Mouse (Mus musculus) heart, embryonic 12.5 days (tissue): ENCODE measurements around the gene Nom1. TPM values are rescaled to one million over a fixed set of nuclear protein-coding genes. Genes with fewer than 3 reads are reported as not detected.
"Not testable (repeated sequence)": the region's sequence is repeated elsewhere in the genome, so short reads cannot be mapped to it uniquely, and the experiment has no call there.

Experiments
- ATAC-seq: fragments of 200-750 bp; cut with Nextera tagmentation; 2 replicates; pipeline ENCODE4 v1.8.0; 2017; ENCODE audit warnings: moderate TSS enrichment, moderate library complexity; ENCODE audit not compliant: insufficient number of reproducible peaks, low FRiP score
- H3K27ac ChIP-seq: fragments of 300-500 bp; sonication (generic); 2 replicates; pipeline ENCODE4 v1.5.1; 2016; ENCODE audit warnings: mild to moderate bottlenecking, moderate library complexity; ENCODE audit not compliant: poor library complexity, severe bottlenecking
- H3K27me3 ChIP-seq: fragments of 300-500 bp; sonication (generic); replicated peaks from 2 replicates; pipeline ENCODE4 v1.6.1; 2016; ENCODE audit warnings: mild to moderate bottlenecking, moderate library complexity
- H3K36me3 ChIP-seq: fragments of 300-500 bp; sonication (generic); 2 replicates; pipeline ENCODE4 v1.6.1; 2016; ENCODE audit warnings: mild to moderate bottlenecking, moderate library complexity
- H3K4me1 ChIP-seq: fragments of 300-500 bp; sonication (generic); replicated peaks from 2 replicates; pipeline ENCODE4 v1.6.1; 2016; ENCODE audit warnings: mild to moderate bottlenecking
- H3K4me2 ChIP-seq: fragments of 300-500 bp; sonication (generic); 2 replicates; pipeline ENCODE4 v1.6.1; 2016; ENCODE audit warnings: mild to moderate bottlenecking, moderate library complexity
- H3K4me3 ChIP-seq: fragments of 300-500 bp; sonication (generic); 2 replicates; pipeline ENCODE4 v1.5.1; 2016; ENCODE audit warnings: mild to moderate bottlenecking
- H3K9ac ChIP-seq: fragments of 300-500 bp; sonication (generic); 2 replicates; pipeline ENCODE4 v1.6.1; 2016; ENCODE audit warnings: mild to moderate bottlenecking, moderate library complexity
- H3K9me3 ChIP-seq: fragments of 300-500 bp; sonication (generic); replicated peaks from 2 replicates; pipeline ENCODE4 v1.6.1; 2016; ENCODE audit warnings: mild to moderate bottlenecking, moderate library complexity
- WGBS: fragments of 180-500 bp; shearing (Covaris S2); methylation state at CpG from one replicate; pipeline ENCODE4 v1.1.7; 2016; 5-methylcytosine and 5-hydroxymethylcytosine counted together
- polyA plus RNA-seq: library from polyadenylated mRNA; unstranded; fragments of >200 nt; fragmentation: Nextera tagmentation; extraction: Ambion mirVana; gene quantifications from 2 replicates; pipeline ENCODE4 v1.2.1, GENCODE M21; 2016

Nom1 gene
- polyA plus RNA-seq = 19.0 and 23.6 TPM in 2 replicates

DNA sequence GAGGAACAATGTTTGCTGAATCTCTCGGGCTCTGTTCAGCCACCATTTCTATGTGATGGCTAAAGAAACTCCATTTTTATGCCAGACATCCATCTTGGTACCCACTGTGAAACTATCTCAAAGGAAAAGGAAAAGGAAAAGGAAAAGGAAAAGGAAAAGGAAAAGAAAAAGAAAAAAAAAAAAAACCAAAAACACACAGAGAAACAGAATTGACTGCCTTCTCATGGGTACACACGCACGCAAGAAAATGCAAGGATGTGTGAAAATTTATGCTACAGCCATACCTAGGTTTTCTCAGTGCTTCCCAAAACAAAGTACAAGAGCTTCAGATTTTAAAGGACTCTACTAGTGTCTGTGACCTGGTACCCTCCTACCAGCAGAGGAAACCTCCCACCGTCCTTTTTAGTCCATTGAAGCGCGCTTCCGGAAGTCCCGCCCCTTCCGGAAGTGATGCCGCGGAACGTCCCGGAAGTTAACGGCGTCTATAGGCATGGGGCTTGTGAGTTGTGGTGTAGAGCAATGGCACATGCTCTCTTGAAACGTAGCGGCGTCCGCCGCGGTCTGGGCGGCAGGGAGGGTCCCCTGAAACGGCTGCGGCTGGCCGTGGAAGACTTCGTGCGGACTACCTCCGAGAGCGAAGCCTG, at the start of gene Nom1:
TSS of gene Nom1 (plus strand) at position 437 of the 644 bp plus-strand sequence.
- peak within 1 kb of the TSS; percentile 97 for H3K4me3 ChIP-seq
- peak within 1 kb of the TSS; percentile 88 for H3K9ac ChIP-seq
- H3K4me2 ChIP-seq = peak within 1 kb of the TSS; percentile 91
- 5% methylated on average over 29 of the region's 29 CpGs for WGBS
- peak; percentile 93 for ATAC-seq
- H3K27me3 ChIP-seq = peaks cover 10% of the 10 kb centered on the region
- peaks cover 34% of the 10 kb centered on the region for H3K36me3 ChIP-seq
- peak within 1 kb of the TSS; percentile 53 for H3K27ac ChIP-seq
- H3K9me3 ChIP-seq = no peaks in the 10 kb centered on the region
- peaks cover 19% of the 10 kb centered on the region for H3K4me1 ChIP-seq

DNA sequence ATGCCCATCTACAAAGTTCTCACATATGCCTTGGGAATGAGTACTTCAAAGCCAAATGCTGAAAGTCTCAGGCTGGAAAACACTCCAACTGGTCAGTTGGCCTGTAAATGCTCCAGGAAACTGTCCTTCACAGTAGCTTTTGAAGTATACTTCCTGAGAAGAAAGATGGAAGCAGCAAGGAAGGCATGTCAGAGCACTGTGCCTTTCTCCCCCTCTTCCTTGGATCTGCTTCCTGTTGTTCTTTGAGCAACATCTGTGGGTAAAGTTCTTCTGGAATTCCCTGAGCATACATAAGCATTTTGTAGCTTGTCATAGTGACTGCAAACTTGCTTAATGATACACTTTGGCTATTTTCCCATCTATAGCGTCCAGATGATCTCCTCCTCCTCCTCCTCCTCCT, 46.9 kb upstream of the Nom1 start:
- peaks cover 3% of the 10 kb centered on the region; the same call in 1 of the 2 replicates for H3K27me3 ChIP-seq
- H3K36me3 ChIP-seq = no peaks in the 10 kb centered on the region
- H3K9me3 ChIP-seq = no peaks in the 10 kb centered on the region
- peak overlapping the region; percentile 36 for H3K27ac ChIP-seq
- H3K9ac ChIP-seq = no peak overlapping the region
- no peaks in the 10 kb centered on the region for H3K4me1 ChIP-seq
- no peak for ATAC-seq
- H3K4me2 ChIP-seq = no peak overlapping the region
- WGBS = 24% methylated on average over 1 of the region's 1 CpGs
- H3K4me3 ChIP-seq = no peak overlapping the region

DNA sequence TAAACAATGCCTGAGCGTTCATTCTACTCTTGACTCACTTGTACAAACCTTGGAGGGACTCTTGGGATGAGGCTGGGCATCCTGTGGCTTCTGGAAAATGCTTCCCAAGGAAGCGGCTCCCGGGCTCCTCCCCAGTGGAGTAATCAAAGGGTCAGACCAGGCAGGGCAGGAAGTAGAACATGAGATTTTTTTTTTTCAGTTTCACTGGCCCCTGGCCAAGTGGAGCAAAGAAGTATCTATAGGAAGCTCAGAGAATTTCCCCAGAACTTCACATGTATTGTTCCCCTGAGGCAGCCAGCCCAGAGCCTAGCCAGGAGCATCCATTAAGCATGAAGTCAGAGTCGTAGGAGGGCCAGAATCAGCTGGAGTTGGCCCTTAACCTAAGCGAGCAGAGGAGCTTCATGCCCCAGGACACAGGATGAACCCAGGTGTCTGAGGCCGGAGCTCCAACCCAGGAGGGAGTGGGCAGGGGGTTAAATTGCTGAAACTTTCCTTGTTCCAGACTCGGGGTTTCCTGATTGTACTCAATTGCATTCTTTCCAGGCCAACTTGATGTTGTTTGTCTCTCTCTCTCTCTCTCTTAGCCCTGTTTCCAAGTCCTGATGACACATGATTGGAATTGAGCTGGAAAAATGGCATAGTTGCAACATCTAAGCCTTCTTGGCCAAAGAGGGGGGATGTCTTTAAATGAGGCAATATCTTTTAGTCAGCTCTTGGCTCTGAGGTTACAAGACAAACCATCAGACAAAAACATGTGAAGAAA, 46.1 kb upstream of the Nom1 start:
- H3K4me3 ChIP-seq = no peak overlapping the region
- H3K4me2 ChIP-seq = no peak overlapping the region
- ATAC-seq = peak; percentile 78
- WGBS = 32% methylated on average over 7 of the region's 7 CpGs
- H3K9ac ChIP-seq = no peak overlapping the region
- peaks cover 3% of the 10 kb centered on the region; the same call in 1 of the 2 replicates for H3K27me3 ChIP-seq
- peak overlapping the region; percentile 45; the same call in 1 of the 2 replicates for H3K27ac ChIP-seq
- no peaks in the 10 kb centered on the region for H3K9me3 ChIP-seq
- no peaks in the 10 kb centered on the region for H3K36me3 ChIP-seq
- no peaks in the 10 kb centered on the region for H3K4me1 ChIP-seq

DNA sequence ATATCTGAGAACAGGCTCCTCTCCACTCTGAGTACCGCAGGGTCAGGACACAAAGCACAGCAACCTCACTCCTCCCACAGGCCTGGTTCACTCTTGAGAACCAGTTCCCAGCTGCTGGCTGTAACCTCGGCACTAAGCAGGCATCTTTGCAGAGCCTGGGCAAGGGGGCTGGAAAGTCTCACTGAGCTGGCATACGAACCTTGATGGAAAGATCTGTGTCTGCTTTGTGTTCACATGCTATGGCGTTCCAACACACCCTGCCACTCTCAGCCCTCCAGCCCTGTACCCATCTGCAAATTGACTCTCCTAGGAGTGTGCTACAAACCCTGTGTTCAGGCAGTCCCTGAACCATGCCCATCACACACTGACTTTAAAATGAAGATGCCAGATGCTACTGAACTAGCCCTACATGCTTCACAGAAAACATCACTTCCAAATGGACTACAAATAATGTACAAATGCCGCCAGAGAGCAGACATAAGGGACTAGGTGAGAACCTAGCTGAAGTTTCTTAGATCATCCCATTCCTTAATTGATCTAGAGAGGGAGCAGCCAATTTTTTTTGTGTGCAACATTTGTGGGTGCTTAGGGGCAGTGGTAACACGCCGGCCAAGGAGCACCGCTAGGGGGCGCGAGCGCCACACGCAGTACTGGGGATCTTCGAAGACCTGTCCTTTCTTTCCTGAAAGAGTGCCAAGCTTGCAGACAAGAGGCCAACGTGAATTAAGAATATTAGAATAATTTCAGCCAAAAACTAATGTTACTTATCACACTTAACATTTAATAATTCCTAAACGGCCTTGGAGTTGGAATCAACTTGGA, 45.3 kb upstream of the Nom1 start:
- WGBS = 18% methylated on average over 15 of the region's 15 CpGs
- Histone ChIP-seq H3K27me3 (peaks cover 5% of the 10 kb centered on the region; the same call in 1 of the 2 replicates), H3K4me1 (no peaks in the 10 kb centered on the region), H3K4me2 (no peak overlapping the region), H3K9me3 (no peaks in the 10 kb centered on the region), H3K36me3 (no peaks in the 10 kb centered on the region), H3K4me3 (no peak overlapping the region), H3K27ac (0 out of 2 replicates have a peak overlapping the region, but pooled peaks have one; percentile 45), H3K9ac (no peak overlapping the region)
- ATAC-seq = 0 out of 2 replicates have a peak, but pooled peaks have one; percentile 41

DNA sequence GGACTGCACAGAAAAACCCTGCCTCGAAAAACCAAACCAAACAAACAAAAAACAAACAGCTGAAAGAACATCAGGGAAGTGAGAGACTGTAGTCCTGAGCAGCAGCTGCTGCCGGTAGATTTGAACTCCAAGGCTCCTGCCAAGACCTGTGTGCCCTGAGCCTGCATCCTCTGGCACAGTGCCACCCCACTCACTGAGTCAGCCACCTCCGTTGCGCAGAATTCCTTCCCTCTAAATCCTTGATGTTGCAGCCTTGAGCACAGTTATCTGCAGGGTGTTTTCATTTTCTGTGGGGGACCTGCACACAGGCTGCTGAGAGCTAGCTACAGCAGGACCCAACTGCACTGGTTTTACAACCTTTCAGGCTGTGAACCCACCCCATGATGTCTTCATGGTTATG, 36.0 kb upstream of the Nom1 start:
- Histone ChIP-seq H3K27ac (no peak overlapping the region), H3K36me3 (no peaks in the 10 kb centered on the region), H3K4me2 (no peak overlapping the region), H3K4me3 (no peak overlapping the region), H3K9ac (no peak overlapping the region), H3K4me1 (no peaks in the 10 kb centered on the region), H3K9me3 (peaks cover 9% of the 10 kb centered on the region), H3K27me3 (0 out of 2 replicates have a peak, but pooled peaks cover 2% of the 10 kb centered on the region)
- ATAC-seq = no peak
- WGBS = 58% methylated on average over 4 of the region's 4 CpGs

DNA sequence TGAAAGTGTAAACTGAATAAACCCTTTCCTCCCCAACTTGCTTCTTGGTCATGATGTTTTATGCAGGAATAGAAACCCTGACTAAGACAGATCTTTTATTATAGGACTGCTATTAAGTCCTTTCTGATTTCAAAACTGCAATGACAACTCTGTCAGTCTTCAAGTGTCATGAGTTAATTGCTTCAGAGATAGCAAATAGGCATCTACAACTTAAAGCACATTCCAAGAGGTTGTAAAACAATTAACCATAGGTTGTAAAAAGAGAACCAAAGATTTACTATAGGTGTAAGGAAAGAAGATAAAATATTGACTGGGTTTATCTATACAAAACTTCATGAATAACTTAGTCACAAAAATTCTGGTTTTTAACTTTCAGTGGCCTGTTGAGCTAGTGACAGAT, 23.6 kb upstream of the Nom1 start:
- Histone ChIP-seq H3K9me3 (no peaks in the 10 kb centered on the region), H3K9ac (no peak overlapping the region), H3K4me3 (no peak overlapping the region), H3K36me3 (no peaks in the 10 kb centered on the region), H3K4me1 (no peaks in the 10 kb centered on the region), H3K4me2 (no peak overlapping the region), H3K27ac (no peak overlapping the region), H3K27me3 (no peaks in the 10 kb centered on the region)
- ATAC-seq = no peak

DNA sequence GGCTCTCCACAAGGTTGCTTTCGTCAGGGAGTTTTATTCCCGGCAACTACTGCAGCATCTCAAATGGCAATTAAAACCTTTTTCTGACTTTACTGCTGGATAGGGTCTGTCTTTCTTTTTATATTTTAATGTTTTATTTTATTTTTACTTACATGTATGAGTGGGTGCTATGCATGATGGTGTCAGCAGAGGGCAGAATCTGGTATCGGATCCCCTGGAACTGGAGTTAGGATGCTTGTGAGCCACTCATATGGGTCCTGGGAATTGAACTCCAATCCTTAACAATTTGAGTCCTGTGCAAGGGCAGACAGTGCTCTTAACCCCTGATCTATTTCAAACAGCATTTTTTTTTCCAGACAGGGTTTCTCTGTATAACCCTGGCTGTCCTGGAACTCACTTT, 21.4 kb upstream of the Nom1 start:
- 78% methylated on average over 3 of the region's 3 CpGs for WGBS
- Histone ChIP-seq H3K4me2 (no peak overlapping the region), H3K4me1 (no peaks in the 10 kb centered on the region), H3K4me3 (no peak overlapping the region), H3K9ac (no peak overlapping the region), H3K27me3 (no peaks in the 10 kb centered on the region), H3K27ac (no peak overlapping the region), H3K9me3 (0 out of 2 replicates have a peak, but pooled peaks cover 3% of the 10 kb centered on the region), H3K36me3 (no peaks in the 10 kb centered on the region)
- ATAC-seq = no peak

DNA sequence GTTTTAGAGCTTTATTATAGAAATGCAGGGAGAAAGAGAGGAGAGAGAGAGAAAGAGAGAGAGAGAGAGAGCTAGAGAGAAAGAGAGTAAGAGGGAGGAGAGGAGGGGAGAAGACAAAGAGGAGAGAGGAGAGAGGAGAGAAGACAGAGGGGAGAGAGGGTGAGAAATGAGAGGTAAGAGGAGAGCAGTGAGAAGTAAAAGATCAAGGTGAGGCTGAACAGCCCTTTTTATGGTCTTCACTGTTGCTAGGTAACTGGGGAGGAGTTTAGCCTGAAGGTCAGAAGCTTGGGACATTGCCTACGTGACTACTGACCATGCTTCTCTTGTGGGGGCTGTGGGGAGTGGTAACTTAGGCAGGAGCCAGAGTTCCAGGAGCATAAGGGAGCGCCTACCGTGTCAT, 11.1 kb upstream of the Nom1 start:
- not testable (repeated sequence) for H3K4me1 ChIP-seq, H3K9ac ChIP-seq, ATAC-seq, H3K27ac ChIP-seq, H3K27me3 ChIP-seq, H3K9me3 ChIP-seq, H3K4me3 ChIP-seq, H3K4me2 ChIP-seq, H3K36me3 ChIP-seq
- 77% methylated on average over 3 of the region's 3 CpGs for WGBS

DNA sequence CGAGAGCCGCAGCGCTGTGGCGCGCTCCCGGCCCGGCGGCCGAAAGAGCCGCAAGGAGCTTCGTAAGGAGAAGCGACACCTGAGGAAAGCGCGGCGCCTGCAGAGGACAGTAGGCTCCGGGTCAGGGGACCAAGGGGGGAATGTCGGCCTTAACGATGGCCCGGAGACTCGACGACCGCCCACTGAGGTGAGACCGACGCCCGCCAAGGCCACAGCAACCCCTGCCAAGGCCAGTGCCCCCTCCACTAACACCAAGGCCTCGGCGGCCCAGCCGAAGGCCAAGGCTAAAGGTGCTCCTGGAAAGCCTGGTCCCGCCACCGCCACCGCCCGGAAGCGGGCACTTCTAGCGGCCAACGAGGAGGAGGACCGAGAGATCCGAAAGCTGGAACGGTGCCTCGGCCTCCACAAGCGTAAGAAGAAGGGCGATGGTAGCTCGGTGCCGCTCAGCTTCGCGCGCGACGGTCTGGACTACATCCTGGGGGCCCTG, 451 bp downstream of the Nom1 start:
- H3K36me3 ChIP-seq = peaks cover 40% of the 10 kb centered on the region
- WGBS = under 1% methylated on average over 48 of the region's 48 CpGs
- H3K27ac ChIP-seq = peak overlapping the region; percentile 53
- H3K4me2 ChIP-seq = peak overlapping the region; percentile 91
- peak overlapping the region; percentile 97 for H3K4me3 ChIP-seq
- ATAC-seq = peak; percentile 67
- no peaks in the 10 kb centered on the region for H3K9me3 ChIP-seq
- peaks cover 19% of the 10 kb centered on the region for H3K4me1 ChIP-seq
- peak overlapping the region; percentile 88 for H3K9ac ChIP-seq
- H3K27me3 ChIP-seq = peaks cover 10% of the 10 kb centered on the region

DNA sequence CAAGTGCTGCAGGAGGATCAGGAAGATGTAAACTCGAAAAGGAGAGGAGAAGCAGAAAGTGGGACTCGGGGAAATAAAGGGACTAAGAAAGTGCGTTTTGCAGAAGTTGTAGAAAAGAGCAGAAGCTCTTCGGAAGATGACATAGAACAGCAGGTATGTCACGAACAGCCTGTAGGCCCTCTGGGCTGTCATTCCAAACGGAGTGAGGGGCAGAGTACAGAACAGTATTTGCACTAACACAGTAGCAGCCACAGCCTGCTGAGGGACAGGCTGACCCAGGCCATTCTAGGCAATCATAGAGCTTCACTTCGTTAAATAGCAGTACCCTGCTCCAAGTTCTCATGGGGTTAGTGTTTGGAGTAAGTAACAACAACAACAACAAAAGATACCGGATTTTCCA, 1.0 kb downstream of the Nom1 start:
- Histone ChIP-seq H3K4me1 (peaks cover 19% of the 10 kb centered on the region), H3K4me2 (peak overlapping the region; percentile 91), H3K9ac (peak overlapping the region; percentile 88), H3K27me3 (peaks cover 10% of the 10 kb centered on the region), H3K9me3 (no peaks in the 10 kb centered on the region), H3K4me3 (peak overlapping the region; percentile 97), H3K27ac (no peak overlapping the region), H3K36me3 (peaks cover 45% of the 10 kb centered on the region)
- no peak for ATAC-seq
- 39% methylated on average over 8 of the region's 8 CpGs for WGBS

DNA sequence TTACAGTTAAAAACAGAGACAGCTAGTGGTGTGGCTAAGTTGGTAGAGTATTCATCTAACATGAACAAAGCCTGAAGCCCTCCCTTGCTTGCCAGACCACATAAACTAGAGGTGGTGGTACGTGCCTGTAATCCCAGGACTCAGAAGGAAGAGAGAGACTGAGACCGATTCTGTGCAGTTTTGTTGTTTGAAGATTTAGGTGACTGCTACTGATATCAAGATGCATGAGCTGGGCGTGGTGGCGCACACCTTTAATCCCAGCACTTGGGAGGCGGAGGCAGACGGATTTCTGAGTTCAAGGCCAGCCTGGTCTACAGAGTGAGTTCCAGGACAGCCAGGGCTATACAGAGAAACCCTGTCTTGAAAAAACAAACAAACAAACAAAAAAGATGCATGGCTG, 2.3 kb downstream of the Nom1 start:
- H3K4me2 ChIP-seq = 0 out of 2 replicates have a peak overlapping the region, but pooled peaks have one; percentile 91
- not testable (repeated sequence) for ATAC-seq, H3K4me3 ChIP-seq, H3K9me3 ChIP-seq, H3K9ac ChIP-seq, H3K27me3 ChIP-seq, H3K27ac ChIP-seq
- peaks cover 19% of the 10 kb centered on the region for H3K4me1 ChIP-seq
- 93% methylated on average over 6 of the region's 6 CpGs for WGBS
- H3K36me3 ChIP-seq = peaks cover 58% of the 10 kb centered on the region
